Mouse (Mus musculus) forebrain, embryonic 11.5 days (tissue): ENCODE results near the gene Zfp385b. TPM values are rescaled to one million over a fixed set of nuclear protein-coding genes. Genes with fewer than 3 reads are reported as not detected.

Source experiments
- ATAC-seq: fragments of 200-750 bp; cut with Nextera tagmentation; replicated peaks from 2 replicates; pipeline ENCODE4 v1.8.0; 2017; ENCODE audit warnings: moderate TSS enrichment; ENCODE audit not compliant: low FRiP score
- DNase-seq: peaks from one replicate; pipeline ENCODE4 v3.0.0-alpha.2; 2017; ENCODE audit warnings: low spot score
- H3K27ac ChIP-seq: fragments of 300-500 bp; sonication (generic); 2 replicates; pipeline ENCODE4 v1.5.1; 2014; ENCODE audit warnings: low read depth, low read length
- H3K27me3 ChIP-seq: fragments of 300-500 bp; sonication (generic); 2 replicates; pipeline ENCODE4 v1.6.1; 2014; ENCODE audit warnings: mild to moderate bottlenecking, low read length, mixed read lengths; ENCODE audit not compliant: control insufficient read depth, insufficient read depth
- H3K36me3 ChIP-seq: fragments of 300-500 bp; sonication (generic); 2 replicates; pipeline ENCODE4 v1.6.1; 2014; ENCODE audit warnings: mild to moderate bottlenecking, low read length, moderate library complexity, mixed read lengths; ENCODE audit not compliant: control insufficient read depth, insufficient read depth
- H3K4me1 ChIP-seq: fragments of 300-500 bp; sonication (generic); replicated peaks from 2 replicates; pipeline ENCODE4 v1.6.1; 2014; ENCODE audit warnings: low read length, mixed read lengths; ENCODE audit not compliant: control insufficient read depth, insufficient read depth
- H3K4me2 ChIP-seq: fragments of 300-500 bp; sonication (generic); 2 replicates; pipeline ENCODE4 v1.6.1; 2014; ENCODE audit warnings: low read depth, mild to moderate bottlenecking, low read length, moderate library complexity, mixed read lengths; ENCODE audit not compliant: severe bottlenecking
- H3K4me3 ChIP-seq: fragments of 300-500 bp; sonication (generic); 2 replicates; pipeline ENCODE4 v1.5.1; 2014; ENCODE audit warnings: low read depth, low read length
- H3K9ac ChIP-seq: fragments of 300-500 bp; sonication (generic); 2 replicates; pipeline ENCODE4 v1.6.1; 2014; ENCODE audit warnings: low read length
- H3K9me3 ChIP-seq: fragments of 300-500 bp; sonication (generic); 2 replicates; pipeline ENCODE4 v1.6.1; 2016; ENCODE audit warnings: low read length, mixed read lengths; ENCODE audit not compliant: control insufficient read depth
- WGBS: fragments of 180-500 bp; shearing (Covaris S2); extraction: QIAGEN DNeasy Blood & Tissue Kit; methylation state at CpG from one replicate; pipeline ENCODE4 v1.1.7; 2014; 5-methylcytosine and 5-hydroxymethylcytosine counted together
- polyA plus RNA-seq: library from polyadenylated mRNA; unstranded; fragments of >200 nt; fragmentation: Nextera tagmentation; extraction: Ambion mirVana; gene quantifications from 2 replicates; pipeline ENCODE4 v1.2.1, GENCODE M21; 2014

The Zfp385b gene
- polyA plus RNA-seq, 1 experiment from 2014 or later = 1.0 TPM

GRCm38 (mm10) chr2:77586581-77587360 lies 232.7 kb downstream of the Zfp385b start:
- no peak for DNase-seq
- Histone ChIP-seq H3K4me2 (no peak overlapping the region), H3K27me3 (no peaks in the 10 kb centered on the region; the same call in 1 of the 2 replicates), H3K36me3 (no peaks in the 10 kb centered on the region), H3K4me3 (no peak overlapping the region), H3K9ac (no peak overlapping the region), H3K4me1 (no peaks in the 10 kb centered on the region), H3K27ac (no peak overlapping the region), H3K9me3 (no peaks in the 10 kb centered on the region; the same call in 1 of the 2 replicates)
- WGBS = 78% methylated on average over 4 of the region's 4 CpGs
- ATAC-seq = no peak

- no peak overlapping the region for H3K27ac ChIP-seq
- no peaks in the 10 kb centered on the region; the same call in 1 of the 2 replicates for H3K27me3 ChIP-seq
- ATAC-seq (no peak), DNase-seq (no peak)
- no peaks in the 10 kb centered on the region; the same call in 1 of the 2 replicates for H3K9me3 ChIP-seq
- 67% methylated on average over 1 of the region's 1 CpGs for WGBS
- no peak overlapping the region for H3K4me3 ChIP-seq
- no peak overlapping the region for H3K4me2 ChIP-seq
- no peaks in the 10 kb centered on the region for H3K4me1 ChIP-seq
- no peak overlapping the region for H3K9ac ChIP-seq
- H3K36me3 ChIP-seq = no peaks in the 10 kb centered on the region
Measured at GRCm38 (mm10) chr2:77583586-77583985, 235.9 kb downstream of the Zfp385b start.

GRCm38 (mm10) chr2:77576571-77576970 lies 242.9 kb downstream of the Zfp385b start:
- no peak for DNase-seq
- H3K4me1 ChIP-seq = no peaks in the 10 kb centered on the region
- no peak overlapping the region for H3K4me3 ChIP-seq
- no peaks in the 10 kb centered on the region for H3K9me3 ChIP-seq
- H3K36me3 ChIP-seq = no peaks in the 10 kb centered on the region
- ATAC-seq = no peak
- no peak overlapping the region for H3K4me2 ChIP-seq
- 85% methylated on average over 1 of the region's 1 CpGs for WGBS
- no peaks in the 10 kb centered on the region for H3K27me3 ChIP-seq
- no peak overlapping the region for H3K27ac ChIP-seq
- no peak overlapping the region for H3K9ac ChIP-seq

GRCm38 (mm10) chr2:77567528-77568435 lies 251.7 kb downstream of the Zfp385b start:
- ATAC-seq = no peak
- no peaks in the 10 kb centered on the region for H3K36me3 ChIP-seq
- H3K4me1 ChIP-seq = no peaks in the 10 kb centered on the region
- WGBS = 85% methylated on average over 15 of the region's 15 CpGs
- H3K4me3 ChIP-seq = no peak overlapping the region
- no peaks in the 10 kb centered on the region for H3K27me3 ChIP-seq
- no peak overlapping the region for H3K9ac ChIP-seq
- DNase-seq = no peak
- H3K4me2 ChIP-seq = no peak overlapping the region
- H3K9me3 ChIP-seq = no peaks in the 10 kb centered on the region
- H3K27ac ChIP-seq = no peak overlapping the region

GRCm38 (mm10) chr2:77563706-77564105 lies 255.7 kb downstream of the Zfp385b start:
- no peak overlapping the region for H3K4me2 ChIP-seq
- no peaks in the 10 kb centered on the region for H3K27me3 ChIP-seq
- no peaks in the 10 kb centered on the region for H3K9me3 ChIP-seq
- ATAC-seq (no peak), DNase-seq (no peak)
- no peaks in the 10 kb centered on the region for H3K4me1 ChIP-seq
- H3K4me3 ChIP-seq = no peak overlapping the region
- WGBS = 62% methylated on average over 1 of the region's 1 CpGs
- H3K36me3 ChIP-seq = no peaks in the 10 kb centered on the region
- H3K27ac ChIP-seq = no peak overlapping the region
- H3K9ac ChIP-seq = no peak overlapping the region

GRCm38 (mm10) chr2:77561941-77562340 lies 257.5 kb downstream of the Zfp385b start:
- ATAC-seq (0 out of 2 replicates have a peak, but pooled peaks have one; percentile 46), DNase-seq (no peak)
- Histone ChIP-seq H3K4me3 (no peak overlapping the region), H3K36me3 (no peaks in the 10 kb centered on the region), H3K9me3 (no peaks in the 10 kb centered on the region), H3K9ac (no peak overlapping the region), H3K4me2 (no peak overlapping the region), H3K27me3 (no peaks in the 10 kb centered on the region), H3K4me1 (no peaks in the 10 kb centered on the region), H3K27ac (no peak overlapping the region)
- WGBS = 83% methylated on average over 5 of the region's 5 CpGs

GRCm38 (mm10) chr2:77556938-77557337 lies 262.5 kb downstream of the Zfp385b start:
- WGBS = 76% methylated on average over 4 of the region's 4 CpGs
- H3K4me3 ChIP-seq = no peak overlapping the region
- 0 out of 2 replicates have a peak, but pooled peaks cover 2% of the 10 kb centered on the region for H3K4me1 ChIP-seq
- H3K4me2 ChIP-seq = no peak overlapping the region
- H3K27ac ChIP-seq = no peak overlapping the region
- no peaks in the 10 kb centered on the region for H3K36me3 ChIP-seq
- no peaks in the 10 kb centered on the region for H3K27me3 ChIP-seq
- H3K9me3 ChIP-seq = no peaks in the 10 kb centered on the region
- DNase-seq (no peak), ATAC-seq (no peak)
- H3K9ac ChIP-seq = no peak overlapping the region

GRCm38 (mm10) chr2:77555980-77556379 lies 263.5 kb downstream of the Zfp385b start:
- Histone ChIP-seq H3K4me1 (0 out of 2 replicates have a peak, but pooled peaks cover 2% of the 10 kb centered on the region), H3K4me2 (no peak overlapping the region), H3K9me3 (no peaks in the 10 kb centered on the region), H3K27me3 (no peaks in the 10 kb centered on the region), H3K36me3 (no peaks in the 10 kb centered on the region), H3K27ac (no peak overlapping the region), H3K9ac (no peak overlapping the region), H3K4me3 (no peak overlapping the region)
- ATAC-seq (no peak), DNase-seq (no peak)
- 82% methylated on average over 7 of the region's 7 CpGs for WGBS
